Mouse (Mus musculus) kidney, adult 18-20 months (tissue): ENCODE measurements around the gene Acsf3.

ENCODE experiments used
- DNase-seq: peaks from one replicate; pipeline ENCODE4 v3.0.0; 2021

Gene Acsf3

DNA sequence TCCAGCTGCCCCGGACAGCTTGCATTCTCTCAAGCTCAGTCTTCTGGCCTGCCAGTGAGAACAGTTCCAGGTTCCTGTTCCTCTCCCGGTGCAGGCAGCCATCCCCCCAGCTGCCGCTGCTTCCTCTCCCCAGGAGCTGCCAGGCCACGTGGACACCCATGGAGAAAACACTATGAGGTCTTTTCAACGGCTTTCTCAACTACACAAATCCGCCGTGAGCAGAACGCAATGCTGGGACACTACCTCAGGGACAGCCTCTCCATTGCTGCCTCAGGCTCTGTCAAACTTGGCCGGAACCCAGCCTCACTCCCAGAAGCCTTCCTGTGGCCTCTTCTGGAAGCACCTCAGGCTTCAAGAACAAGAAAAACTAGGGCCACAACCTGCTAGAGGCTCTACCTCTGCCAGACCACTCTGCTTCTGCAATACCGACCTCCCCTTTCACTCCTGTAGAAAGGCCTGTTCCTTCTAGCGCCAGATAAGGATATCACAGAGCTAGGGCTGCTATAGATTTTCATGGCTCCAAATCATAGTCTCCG, 12.5 kb upstream of the Acsf3 start:
- DNase-seq = no peak

DNA sequence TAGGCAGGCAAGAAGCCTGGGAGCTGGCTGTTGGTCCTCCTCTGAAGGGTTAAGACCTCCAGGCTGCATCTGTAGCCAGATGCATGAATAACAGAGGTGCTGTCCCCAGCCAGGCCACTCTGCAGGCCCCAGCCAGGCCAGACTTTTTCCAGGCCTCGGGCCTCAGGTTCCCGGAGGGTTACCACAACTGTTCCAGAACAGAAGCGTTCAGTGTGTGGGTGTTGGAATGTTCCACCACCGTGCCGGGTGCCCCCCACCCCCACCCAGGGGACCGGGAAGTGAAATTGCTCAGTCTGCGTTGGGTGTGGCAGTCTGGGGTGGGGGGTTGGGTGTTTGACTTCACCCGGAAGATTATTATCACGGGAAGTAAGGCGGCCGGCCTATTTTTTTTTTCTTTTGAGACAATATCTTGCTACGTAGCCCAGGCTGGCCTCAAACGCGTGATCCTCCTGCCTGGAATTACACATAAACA, 12.0 kb upstream of the Acsf3 start:
- DNase-seq = no peak

DNA sequence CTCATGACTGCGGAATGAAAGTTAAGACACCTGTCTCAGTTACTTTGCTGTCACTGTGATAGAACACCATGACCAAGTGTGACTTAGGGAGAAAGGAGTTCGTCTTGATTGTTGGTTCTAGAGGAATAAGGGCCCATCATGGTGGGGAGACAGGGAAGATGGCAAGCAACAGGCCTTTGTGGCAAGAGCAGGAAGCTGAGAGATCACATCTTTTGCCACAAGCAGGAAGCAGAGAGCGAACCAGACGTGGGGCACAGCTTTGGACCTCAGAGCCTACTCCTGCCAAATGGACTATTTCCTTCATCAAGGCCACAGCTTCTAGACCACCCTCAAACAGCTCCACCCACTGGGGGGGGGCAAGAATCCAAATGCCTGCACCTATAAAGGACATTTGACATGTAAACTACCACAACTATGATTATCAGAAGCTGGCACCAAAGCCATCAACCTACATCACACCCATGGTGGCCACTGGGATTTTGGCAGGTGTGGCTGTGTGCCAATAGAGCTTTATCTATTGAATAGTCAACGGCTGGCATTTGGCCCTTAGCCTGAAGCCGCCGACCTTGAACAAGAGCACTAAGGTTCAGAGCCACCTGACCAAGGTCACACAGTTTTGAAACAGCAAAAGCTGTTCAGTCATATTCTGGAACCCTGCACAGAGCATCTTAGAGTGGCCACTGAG, 10.4 kb upstream of the Acsf3 start:
- DNase-seq = no peak

DNA sequence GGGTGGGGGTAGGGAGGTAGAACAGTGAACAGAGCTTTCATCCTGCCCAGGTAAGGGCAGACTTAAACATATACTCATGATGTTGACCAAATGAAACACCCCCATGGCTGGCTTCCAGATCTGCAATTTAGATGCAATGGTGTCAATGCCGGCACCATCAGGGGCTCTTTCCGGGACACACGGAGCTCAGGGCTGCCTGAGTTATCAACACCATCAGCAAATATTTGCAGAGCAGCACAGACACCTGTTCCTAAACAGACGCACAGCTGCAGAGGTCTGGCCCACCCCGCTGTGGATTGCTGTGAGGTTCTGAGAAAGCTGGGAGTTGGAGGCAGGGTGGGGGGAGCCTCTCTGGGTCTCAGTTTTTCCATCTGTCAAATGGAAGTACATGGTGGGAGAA, 9.1 kb upstream of the Acsf3 start:
- no peak for DNase-seq

DNA sequence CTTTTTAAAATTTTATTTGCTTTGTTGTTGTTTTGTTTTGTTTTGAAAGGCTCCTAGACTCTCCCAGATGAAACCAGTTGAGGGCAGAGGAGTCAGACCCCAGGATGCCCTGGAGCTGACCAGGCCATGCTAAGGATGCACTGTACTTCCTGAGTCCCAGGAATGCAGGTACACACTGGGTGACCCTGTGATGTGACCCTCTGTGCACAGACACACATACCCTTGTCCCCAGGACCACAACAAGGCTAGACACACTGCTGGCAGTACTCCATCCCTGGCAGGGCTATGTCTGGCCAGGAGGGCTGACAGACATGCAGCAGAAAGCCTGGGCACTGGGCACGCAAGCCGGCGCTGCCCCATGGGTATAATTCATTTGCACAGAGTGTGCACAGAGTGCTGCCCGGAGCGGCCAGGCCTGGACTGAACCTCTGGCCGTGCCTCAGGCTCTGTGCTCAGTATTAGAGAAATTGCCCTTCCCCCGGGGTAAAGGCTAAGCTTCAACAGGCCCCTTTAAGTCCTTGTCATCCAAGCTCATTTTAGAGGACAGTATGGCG, 8.6 kb upstream of the Acsf3 start:
- no peak for DNase-seq

DNA sequence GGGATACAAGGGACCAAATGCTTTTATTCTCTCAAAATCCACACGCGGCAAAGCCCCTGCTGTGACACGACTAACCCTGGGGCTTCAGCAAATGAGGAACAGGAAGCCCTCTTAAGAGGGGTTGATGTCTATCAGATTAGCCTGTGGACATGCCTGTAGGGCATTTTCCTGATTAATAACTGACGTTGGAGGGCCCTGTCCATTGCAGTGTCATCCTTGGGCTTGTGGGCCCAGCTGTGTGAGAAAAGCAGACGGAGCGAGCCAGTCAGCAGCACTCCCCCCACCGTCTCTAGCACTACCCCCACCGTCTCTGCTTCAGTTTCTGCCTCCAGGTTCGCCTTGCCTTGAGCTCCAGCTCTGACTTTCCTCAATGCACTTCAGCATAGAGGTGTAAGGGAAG, 8.1 kb upstream of the Acsf3 start:
- DNase-seq = no peak

DNA sequence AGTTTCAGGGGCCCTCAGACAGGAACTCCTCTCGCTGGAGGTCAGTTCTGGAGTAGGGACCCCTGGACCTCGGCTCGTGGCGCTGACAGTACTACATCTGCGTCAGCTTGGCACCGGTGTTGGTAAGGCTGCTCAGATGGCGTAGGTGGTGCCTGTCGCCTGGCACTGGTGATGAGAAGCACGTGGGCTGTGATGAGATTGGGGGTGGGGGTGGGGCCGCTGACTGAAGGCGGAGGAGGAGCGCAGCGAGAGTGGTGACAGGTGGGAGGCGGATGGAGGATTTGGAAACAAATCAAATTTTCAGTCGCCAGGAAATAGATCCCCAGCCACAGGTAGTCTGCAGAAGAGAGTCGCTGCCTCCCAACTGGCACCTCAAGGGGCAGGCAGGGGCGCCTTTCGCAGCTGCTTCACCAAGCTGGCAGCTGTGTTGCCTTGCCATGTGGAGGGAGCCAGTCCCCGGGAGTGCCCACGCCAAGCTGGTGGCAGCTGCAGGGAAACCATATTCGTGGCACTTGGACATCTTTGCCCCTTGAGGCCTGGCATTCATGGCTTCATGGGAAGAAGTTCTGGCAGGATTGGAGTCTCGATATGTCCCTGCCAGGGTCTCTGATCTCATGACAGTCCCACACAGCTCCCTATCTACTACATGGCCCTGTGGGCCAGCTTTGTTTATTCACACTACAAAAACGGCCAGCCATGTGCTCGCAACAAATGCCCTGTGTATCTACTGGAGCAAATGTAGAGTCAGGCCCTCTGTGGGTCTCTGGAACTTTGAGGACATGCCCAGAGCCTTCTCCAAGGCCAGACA, 5.8 kb upstream of the Acsf3 start:
- no peak for DNase-seq

DNA sequence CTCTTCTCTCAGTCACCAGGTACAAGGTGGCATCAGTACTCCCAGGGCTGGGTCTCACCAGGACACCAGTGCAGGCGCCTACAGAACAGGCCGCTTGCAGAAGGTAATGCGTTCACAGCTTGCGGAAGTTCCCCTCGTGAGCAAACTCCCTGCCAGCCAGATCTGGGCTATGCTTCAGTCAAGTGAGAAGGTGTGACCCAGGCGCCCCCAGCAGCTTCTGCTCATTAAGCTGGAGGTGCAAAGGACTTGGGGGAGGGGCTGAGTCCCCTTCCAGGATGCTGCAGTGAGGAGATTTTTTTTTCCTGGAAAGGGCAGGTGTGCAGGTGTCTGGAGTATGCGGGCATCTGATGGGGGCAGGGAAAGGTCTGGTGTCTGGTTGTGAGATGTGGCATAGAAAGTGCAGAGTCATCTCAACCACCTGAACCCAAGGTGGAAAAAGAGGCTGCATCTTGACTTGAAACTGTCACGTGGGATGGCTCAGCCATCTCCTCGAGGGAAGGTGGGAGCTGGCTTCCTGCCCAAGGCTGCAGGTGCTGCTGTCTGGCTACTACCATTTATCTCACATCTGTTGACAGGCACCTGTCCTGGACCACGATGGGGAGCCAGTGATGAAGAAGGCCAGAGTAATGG, 2.7 kb upstream of the Acsf3 start:
- DNase-seq = no peak

DNA sequence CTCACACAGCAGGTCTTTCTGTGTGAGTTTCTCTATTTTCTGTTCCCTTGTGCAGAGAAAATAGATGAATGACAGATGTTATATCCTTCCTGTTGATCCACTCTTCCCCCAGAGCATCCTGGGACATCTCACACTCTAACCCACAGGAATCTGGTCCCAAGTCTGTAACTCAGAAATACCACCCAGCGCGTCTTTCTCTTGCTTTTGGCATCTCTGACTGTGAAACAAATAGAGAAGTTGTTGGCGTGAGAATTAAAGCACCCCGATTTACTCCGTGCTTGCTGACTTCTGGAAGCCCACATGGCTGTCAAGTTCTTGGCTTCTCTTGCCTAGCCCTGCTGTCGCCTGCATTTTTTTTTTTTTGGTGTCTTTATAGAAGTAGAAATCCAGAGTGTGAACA, 2.4 kb downstream of the Acsf3 start:
- no peak for DNase-seq

DNA sequence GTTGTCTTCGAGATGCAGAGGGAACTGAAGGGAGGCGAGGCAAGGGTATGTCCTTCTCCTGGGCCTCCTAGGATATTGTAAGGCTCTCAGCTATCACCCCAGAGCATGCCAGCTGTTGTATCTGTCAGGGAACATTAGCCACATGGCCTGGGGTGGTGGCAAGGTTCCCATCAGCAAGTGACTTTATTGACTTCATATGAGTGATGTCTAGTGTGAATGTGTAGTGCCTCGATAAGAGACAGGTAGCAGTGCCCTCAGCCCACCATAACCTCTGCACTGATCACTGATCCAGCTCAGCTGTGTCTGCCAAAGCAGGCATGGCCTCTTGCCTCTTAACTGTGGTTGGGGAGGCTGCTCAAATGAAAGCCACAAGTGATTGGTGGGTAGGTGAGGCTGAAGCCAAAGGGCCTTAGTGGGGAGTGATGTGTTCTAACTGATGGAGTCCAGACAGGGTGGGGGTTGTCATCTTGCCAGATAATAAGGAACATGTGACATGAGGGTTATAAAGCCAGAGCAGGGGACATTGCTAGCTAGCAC, 3.5 kb downstream of the Acsf3 start:
- no peak for DNase-seq

DNA sequence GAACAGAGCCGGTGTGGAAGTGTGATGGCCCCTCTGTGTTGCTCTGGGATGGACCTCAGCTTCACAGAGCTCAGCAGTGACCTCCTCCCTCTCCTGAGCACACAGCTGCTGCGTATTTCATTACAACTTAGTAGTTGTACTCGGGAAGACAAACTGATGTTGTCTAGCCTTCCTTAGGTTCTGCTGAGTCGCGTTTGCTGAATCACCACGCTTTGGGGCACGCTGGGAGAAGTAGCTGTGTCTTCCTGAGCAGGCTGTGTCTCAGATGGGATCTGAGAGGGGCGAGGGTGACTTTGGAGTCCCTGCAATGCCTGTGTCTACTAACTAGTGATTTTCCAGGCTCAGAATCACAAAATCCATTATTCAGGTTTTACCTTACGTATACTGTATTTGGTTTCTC, 4.0 kb downstream of the Acsf3 start:
- no peak for DNase-seq

DNA sequence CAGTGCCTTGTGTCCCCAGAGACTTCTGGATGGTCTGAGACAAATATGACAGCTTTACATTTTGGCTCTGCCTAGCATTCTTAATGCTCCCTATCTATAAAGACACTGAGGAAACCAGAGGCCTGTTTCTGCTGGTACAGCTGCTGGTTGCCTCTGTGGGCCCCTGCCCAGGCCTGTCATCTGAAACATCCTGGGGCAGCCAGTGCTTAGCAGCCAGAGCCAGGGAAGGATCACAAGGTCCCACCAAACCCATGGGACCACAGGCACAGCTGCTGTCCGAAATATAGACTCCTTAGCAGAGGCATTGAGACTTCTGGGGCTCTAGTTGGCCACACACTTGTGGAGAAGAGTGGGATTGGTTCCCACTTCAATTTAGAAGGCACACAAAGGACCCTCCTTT, 9.5 kb downstream of the Acsf3 start:
- DNase-seq = no peak

DNA sequence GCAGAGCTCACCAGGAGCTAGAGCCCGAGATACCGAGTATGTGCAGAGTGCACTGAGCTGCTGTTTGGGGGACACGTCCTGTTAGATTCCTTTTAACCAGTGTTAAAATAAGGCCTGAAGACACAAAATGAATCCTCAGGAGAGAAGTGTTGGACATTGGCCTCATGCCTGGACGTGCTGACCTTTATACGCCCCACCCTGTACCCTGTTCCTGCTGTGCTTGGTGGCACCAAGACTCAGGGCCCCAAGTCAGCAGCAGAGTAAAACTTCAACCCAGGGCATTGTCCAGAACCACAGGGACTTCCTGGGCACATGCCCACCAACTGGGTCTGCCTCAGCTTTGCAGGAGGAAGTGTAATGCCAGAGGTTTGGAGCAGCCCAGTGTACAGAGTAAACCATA, 14.5 kb downstream of the Acsf3 start:
- DNase-seq = peak; percentile 76

DNA sequence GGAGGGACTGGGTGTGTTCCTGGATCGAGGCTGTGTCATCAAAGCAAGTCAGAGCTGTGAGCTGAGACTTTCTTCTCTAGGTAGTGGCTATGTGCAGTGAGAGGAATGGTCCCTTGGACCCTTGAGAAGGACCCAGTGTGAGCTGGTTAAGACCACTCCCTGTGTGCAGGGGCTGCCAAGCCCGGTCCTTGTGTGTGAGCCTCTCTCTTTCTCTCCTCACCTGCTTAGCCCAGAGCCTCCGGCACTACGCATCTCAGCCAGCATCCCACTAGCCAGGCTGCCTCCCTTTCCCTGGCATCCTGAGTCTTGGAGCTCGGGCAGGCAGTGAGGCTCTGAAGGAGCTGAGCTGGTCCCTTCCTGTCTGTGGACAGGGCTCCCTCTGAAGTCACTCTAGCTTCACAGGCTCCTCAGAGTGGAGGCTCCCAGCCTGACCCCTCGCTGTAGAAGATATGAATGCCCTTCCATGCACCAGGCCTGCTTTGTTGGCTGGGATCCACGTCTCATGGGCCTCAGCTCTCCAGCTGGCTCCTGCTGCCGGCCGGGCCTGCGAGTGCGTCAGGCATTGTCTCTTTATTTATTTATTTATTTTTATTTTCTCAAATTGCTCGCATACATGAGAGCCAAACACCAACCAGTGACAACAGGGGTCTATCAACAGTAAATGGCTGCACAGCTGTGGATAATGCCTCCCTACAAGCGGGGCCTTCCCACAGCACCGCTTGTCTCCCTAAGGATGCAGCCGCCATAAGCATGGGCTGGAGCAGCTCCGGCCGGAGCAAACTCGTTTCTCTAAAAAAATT, 18.3 kb downstream of the Acsf3 start:
- DNase-seq = no peak

DNA sequence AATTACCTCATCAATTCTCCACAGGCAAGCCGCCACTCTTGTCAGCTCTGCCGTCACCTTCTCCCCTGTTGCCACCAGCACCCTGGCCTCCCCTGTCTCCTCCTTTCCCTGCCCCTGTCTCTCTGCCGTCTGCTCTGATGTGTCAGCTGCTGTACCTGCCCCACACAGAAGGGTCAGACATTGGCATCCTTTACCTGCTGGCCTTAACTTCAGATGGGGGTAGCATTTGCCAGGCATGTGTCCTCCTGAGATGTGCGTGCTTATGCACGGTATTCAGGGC, 18.8 kb downstream of the Acsf3 start:
- no peak for DNase-seq

DNA sequence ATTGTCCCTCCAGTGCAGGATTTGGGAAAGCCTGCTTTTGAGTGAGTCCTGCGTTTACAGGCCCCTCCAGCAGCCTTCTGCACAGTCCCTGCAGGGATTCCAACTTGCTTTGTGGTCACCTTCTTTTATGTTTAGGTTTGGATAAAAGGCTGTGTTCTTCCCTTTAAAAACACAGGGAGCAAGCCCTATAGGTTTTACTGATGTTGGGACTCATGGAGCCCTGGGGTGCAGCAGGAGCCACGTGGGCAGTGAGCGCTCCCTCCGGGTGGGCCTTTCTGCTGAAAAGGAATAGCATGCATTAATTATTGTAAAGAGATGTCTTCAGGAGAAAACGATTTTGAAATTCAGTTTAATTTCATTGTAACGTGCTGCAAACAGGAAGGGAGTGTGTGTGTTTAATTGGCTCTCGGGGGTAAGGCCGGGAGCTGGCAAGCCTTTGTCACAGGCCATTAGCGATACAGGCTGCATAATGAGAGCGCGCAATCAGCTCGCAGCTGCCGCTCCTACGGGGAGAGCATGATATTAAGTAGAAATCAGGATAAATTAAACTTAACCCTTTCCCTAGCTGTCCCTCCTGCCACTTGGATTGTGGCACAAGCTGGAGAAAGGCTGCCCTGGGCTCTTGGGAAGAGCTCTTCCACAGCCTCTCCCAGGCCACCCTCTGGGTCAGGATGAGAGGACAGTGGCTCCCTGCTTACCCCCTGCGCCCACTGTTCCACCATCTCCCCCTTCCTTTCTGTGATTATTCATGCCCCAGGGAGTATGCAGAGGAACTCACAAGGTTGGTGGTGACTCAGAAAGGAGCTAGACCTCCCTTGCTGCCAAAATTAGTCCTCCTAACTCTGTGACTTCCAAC, 28.8 kb downstream of the Acsf3 start:
- no peak for DNase-seq

DNA sequence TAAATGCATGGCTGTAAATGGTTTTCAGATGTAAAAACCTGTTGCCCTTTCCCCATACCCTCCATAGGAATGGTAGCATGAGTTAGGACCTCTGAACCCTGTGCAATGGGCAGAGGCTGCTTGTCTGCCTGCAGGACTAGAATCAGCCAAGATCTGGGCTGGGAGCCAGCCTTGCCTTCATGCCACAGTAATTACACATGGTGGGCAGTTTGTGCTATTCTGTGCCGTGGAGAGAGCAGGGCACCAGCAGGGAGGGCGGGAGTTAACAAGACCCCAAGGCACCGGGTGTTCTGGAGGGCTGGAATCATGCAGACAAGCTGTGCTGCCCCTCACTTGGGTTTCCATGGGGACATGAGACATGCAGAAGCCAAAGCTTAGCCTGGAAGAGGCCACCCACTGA, 30.1 kb downstream of the Acsf3 start:
- peak; percentile 71 for DNase-seq

DNA sequence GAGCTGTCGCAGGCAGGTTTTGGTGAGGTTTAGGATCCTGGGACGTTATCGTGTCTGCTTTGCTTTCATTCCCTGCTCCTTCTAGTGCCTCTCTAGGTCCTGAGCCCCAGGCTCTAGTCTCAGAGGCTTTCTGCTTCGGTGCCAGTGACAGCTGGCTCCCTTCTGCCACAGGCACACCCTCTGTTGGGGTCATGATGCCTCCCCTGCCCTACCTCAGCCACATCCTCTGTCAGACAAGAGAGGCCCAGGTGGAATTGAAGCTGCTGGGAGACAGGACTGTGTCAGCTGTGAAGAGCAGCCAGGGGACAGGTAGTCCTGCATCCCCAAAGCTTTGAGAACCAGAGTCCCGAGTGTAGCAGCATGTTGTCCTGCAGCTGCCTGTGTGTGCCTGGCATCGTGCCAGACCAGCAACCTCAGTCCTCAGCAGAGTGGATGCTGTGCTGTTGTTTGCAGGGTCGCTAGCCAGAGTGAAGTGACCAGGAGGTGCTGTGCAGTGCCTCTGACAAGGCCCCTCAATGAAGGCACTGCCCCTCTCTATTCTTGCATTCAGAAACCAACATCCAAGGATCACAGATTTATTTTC, 31.8 kb downstream of the Acsf3 start:
- DNase-seq = no peak

DNA sequence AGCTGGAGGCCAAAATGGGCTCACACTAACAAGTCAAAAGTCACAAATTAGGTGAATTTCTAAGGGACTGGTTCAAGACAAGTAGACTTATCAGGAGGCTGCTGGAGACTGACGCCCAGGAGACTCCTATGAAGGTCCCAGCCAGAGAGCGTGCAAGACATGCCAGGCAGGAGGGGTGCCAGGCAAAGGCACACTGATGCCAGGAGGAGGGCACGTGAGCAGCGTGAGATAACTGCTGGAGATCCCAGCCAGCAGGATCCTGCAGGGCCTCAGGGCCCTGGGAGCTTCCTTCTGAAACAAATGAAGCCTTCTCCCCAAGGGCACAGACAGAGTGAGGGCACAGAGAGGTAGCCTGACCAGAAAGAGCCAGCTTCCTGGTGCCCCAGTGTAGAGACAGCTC, 32.6 kb downstream of the Acsf3 start:
- no peak for DNase-seq

DNA sequence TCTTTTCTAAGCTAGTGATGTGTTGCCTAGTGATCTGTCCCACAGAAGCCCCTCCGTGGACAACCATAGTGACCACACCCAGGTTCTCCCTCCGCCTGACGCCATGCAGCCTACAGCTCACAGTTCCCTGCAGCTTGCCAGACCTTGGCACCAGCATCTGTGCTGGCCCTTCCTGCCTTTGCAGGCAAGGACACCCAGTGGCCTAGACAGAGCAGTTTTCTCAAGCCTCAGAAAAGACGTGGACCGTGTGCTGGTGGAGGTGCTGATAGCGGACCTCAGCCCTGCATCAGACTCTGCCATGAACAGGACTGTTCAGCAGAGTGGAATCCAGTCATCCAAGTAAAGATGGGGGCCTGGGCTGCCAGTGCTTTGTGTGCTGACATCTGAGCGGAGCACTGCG, 35.1 kb downstream of the Acsf3 start:
- no peak for DNase-seq

DNA sequence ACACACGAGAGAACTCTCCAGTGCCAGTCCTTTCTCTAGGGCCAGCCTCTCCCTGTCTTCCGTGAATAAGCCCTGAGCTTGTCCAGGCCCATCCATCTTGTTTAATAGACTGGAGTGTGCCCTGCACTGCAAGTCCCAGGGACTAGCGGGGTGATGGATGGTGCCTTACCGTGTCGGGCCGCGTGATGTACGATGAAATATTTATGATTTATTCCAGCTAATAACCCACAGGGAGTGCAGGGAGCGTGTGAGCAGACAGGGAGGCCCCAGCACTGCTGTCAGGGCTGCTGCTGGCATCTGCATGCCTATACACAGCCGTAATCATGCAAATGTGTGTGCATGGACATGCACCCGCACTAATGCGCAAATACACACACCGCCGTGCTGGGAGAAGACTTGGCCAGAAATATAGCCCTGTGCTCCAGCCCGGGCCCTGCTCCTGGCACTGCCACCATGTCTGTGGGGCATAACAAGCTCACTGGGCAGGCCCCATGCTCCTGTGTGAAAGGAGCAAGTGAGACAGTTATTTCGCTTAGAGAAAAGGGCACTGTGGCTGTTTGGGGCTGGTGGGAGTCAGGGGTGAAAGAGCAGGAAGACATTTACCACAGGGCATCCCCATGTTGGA, 36.7 kb downstream of the Acsf3 start:
- no peak for DNase-seq
